Mouse (Mus musculus): ENCODE data around the gene Pitx1.

Gene Pitx1

GRCm38 (mm10) chr13:55836142-55836625 lies at the start of gene Pitx1:
TSS of gene Pitx1 (minus strand) at chr13:55836192.
- no peak for DNase-seq (ENCODE audit: low spot score)

DNA sequence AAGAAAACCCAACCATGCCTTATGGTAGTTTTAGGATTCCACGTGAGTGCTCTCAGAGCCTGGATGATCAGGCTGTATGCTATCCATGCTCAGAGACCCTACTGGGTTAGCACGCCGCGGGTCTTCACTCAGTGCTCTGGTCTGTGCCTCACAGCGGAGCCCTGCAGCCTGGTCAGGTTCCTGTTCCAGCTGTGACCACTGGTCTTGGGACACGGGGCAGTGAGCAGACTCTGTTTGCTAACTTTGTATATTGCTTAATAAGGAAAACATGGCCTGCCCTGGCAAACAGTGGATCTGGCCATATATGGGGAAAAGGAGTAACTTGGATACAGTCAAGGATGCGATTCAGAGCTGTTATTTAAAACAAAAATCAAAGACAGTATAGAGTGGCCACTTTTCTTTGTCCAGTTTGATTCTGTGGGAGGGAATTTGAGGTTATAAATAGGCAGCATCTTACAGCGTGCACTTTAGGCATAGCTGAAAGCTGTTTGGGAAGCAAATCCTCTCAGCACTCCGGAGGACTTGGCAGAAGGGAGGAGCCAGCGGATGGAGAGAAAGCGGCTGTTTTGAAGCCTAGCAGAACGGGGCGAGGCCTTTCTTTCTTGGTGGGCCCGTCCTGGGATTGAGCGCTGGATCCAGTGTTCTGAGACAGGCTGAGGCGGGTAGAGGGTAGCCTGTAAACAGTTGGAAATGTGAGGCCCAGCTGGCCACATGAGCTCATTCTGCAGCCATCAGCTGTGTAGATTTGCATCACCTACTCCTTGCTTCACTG lies 45.6 kb upstream of the Pitx1 start:
- no peak for DNase-seq (ENCODE audit: low spot score)

DNA sequence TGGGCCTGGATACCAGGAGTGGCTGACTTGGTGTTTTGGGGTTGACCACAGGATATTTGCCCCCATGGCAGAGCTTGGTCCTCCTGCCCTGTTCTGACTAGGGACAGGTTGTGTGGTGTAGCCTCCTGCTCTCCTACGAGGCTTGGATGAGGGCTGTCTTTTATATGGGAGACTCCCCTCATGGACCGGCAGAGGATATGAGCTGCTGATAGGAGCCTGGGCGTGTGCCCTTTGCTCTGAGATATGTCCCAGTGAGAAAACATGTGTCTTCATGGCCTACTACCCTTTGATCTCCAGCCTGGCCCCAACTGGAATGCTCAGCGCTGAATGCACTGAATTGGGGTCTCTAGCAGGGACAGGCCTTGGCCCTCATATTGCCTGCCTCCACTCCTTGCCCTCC lies 42.4 kb upstream of the Pitx1 start:
- no peak for DNase-seq (ENCODE audit: low spot score)

DNA sequence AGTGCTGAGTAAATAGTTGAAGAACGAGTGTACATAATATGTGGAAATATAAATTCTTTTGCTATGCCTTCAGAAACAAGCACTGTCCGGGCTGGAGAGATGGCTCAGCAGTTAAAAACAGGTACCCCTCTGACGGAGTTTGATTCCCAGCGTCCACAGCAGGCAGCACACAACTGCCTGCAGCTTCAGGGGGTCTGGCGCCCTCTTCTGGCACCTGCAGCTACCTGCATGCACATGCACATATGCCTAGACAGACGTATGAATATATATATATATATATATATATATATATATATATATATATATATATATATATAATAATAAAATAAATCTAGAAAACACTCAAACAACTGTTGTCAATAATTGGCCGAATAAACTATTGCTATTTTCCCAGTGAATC lies 35.4 kb upstream of the Pitx1 start:
- no peak for DNase-seq (ENCODE audit: low spot score)

DNA sequence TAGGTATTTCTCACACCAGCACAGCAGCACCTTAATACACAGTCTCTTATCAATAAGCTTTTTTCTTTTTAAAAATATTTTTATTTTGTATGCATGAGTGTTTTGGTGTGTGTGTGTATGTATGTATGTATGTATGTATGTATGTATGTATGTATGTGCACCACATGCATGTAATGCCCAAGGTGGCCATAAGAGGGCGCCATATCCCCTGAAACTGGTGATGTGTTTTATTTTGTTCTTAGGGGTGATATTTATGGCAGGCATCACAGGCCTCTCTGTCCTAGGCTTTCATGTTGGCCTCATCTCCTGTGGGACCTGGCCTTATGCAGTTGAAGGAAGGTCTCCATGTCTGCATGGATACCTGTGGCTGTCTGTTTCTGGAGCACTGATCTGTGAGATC lies 34.0 kb upstream of the Pitx1 start:
- DNase-seq (ENCODE audit: low spot score), result no peak

DNA sequence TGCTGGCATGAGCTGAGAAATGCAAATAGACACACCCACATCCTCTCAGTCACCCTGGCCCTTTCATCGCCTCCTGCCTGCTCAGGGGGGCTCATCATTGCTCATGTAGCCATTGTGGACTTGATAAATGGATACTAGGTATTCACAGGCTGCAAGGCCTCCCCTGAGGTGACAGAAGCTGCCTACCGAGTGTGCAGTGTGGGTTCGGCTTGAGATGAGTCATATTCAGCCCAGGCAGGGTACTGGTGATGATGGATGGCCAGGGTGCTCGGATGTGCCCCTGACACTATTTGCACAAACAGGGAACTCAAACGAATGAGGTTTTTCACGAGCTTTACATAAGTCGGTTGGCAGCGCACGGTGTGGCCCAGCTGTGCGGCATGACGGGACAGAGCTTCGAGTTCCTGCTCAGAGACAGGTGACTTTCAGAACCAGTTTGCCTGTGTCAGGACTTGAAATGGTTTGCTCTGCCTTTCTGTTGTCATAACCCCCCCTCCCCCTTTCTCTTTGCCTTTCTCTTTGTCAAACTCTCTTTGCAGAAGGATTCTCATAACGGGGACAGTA lies 31.6 kb upstream of the Pitx1 start:
- DNase-seq (ENCODE audit: low spot score), result no peak

GRCm38 (mm10) chr13:55860483-55860882 lies 24.5 kb upstream of the Pitx1 start:
- DNase-seq (ENCODE audit: low spot score), result no peak

DNA sequence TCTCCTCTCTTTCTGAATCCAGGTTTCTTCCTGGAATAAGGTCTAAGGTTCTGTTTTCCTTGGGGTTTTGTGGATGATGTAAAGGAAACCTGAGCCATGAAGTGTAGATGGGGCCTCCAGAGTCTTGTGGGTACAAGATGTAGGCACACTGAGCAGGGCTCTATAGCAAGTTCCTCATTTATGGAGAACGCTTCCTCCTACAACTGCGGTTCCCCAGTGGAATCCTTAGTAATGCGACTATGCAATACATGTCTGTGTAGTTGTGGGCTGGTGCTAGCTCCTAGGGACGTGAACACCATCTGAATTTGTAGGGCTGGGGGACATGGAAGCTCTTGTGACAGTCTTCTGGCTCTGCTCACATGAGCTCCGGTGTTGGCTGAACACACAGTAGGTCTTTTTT lies 22.5 kb upstream of the Pitx1 start:
- DNase-seq (ENCODE audit: low spot score), result no peak

- DNase-seq (ENCODE audit: low spot score), result no peak
Measured at GRCm38 (mm10) chr13:55855793-55856192, 19.8 kb upstream of the Pitx1 start.

DNA sequence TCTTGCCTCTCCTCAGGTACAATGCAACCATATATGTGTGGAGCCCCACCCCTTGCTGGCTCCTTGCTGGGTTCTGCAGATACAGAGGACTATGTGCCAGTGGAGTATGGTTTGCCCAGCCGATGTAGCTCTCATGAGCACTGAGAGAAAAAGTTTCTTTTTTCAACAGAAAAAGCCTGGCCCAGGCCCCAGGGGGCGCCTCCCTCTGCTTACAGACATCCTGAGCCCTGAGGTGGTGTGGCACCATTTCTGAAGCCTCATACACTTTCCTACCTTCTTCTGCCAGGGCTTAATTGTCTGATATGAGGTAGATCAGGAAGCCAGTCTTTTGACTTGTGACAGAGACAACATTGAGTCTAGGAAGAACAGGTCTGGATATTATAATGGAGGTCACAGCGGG lies 16.2 kb upstream of the Pitx1 start:
- DNase-seq (ENCODE audit: low spot score), result no peak

- no peak for DNase-seq (ENCODE audit: low spot score)
Measured at GRCm38 (mm10) chr13:55850726-55851125, 14.7 kb upstream of the Pitx1 start.

- no peak for DNase-seq (ENCODE audit: low spot score)
Measured at GRCm38 (mm10) chr13:55848604-55849190, 12.7 kb upstream of the Pitx1 start.

DNA sequence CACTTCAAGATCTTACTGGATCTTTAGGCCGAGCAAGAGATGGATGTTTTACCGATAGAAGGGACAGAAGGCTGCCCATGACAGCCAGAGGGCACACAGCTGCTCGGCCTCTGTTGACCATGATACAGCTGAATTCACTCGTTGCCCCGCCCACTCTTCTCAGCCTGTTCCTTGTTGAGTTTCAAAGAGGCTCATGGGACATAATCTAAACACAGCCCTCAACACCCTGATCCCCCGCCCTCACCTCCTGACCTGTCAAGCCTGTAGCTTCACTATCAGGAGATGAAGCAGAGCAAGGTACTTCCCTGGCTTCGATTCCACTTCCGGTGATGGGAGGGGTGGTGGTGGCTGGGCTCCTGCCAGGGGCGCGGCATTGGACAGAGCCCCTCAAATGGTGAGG lies 11.8 kb upstream of the Pitx1 start:
- no peak for DNase-seq (ENCODE audit: low spot score)

DNA sequence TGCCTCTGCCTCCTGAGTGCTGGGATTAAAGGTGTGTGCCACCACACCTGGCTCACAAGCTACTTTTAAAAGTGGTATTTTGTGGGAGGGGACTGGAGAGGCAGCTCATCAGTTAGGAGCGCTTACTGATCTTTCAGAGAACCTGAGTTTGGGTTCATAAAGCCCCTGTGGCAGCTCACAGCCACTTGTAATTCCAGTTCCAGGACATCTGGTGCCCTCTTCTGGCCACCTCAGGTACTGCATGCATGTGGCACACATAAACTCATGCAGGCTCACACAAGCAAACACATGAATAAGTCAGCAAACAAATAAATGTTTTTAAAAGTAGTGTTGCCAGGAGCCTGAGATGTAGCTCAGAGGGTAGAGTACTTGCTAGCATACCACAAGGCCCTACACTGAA lies 7.7 kb upstream of the Pitx1 start:
- DNase-seq (ENCODE audit: low spot score), result no peak

- DNase-seq (ENCODE audit: low spot score), result no peak
Measured at GRCm38 (mm10) chr13:55840223-55840622, 4.2 kb upstream of the Pitx1 start.

DNA sequence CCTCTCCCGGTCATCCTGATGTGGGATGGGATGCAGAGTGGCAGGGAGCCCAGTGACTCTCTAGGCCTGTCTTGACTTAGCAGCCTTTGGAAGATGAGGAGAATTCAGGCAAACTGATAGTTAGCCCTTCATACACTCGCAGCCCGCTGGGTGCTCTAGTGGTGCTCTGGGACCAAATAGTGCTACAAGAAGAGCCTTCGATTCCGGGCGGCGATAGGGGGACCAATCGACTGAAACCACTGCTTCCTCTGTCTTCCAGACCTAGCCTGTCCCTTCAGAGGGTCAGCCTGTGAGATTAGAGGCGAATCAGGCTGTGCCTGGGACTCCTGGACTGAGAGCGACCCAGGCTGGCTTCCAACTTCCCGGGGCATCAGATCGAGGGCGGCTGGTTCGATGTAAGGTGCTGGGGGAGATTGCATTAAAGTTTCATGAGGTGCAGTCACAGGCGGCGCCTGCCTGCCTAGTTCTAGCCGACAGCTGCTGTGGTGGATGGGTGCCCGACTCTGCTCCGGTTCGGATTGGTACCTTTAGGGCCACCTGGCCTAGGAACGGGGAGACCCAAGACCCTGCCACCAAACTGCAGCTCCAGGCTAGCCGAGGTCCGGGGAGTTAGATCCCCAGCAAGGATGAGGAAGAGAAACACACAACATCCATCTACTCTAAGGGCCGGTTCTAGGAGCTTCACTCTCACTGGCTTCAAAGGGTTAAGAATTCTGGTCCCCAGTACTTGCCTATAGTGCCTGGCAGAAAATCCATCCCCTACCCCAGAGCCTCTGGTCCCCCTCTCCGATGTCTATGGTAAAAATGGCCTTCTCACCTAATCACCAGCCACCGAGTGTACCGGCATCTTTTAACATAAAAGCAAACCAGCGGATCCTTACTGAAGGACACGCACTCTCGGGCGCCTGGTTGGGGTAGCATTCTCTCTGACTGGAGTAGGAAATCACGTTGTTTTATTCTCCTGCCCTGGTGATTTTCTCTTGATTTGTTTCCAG lies 1.1 kb upstream of the Pitx1 start:
- no peak for DNase-seq (ENCODE audit: low spot score)

DNA sequence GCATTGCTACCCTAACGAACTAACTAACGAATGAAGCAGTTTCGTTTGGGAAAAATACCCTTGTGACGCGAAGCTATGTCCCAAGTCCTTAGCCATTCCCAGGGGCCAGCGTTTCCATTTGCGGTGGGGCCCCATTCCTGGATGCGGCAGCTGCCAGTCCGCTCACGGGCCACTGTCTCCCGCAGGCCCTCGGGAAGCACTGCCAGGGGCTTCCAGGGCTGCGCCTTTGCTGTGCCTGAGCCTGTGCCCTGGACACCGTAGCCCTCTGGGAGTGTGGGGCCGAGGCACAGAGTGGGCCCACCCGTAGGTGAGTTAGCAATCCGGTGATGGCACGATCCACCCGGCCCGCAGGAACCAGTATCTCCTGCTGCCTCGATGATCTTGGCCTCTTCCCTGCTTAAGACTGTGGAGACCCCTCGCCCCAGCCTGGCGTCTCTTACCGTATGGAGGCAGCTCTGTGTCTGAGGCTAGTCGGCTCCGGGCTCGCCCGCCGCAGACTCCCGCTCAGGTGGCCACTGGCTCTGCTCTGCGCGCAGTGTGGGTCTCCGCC lies 369 bp downstream of the Pitx1 start:
- no peak for DNase-seq (ENCODE audit: low spot score)

DNA sequence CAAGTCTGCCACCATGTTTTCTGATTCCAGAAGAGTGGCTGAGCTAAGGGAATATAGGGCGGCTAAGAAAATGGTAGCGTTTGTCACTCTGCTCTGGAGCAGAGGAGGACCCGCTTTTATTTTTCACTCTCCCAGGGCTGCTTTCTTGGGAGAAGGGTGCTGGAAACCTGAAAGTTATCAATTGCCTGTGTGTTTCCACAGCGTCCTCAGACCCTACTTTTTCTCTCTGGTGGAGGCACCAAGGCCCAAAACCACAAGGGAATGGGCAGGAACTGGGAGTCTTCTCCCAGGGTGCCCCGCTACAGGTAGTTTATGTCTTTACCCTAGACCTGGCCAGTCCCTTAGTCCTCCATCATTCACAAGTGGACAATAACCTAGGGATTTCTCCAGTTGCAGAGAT lies 1.3 kb downstream of the Pitx1 start:
- DNase-seq (ENCODE audit: low spot score), result no peak

DNA sequence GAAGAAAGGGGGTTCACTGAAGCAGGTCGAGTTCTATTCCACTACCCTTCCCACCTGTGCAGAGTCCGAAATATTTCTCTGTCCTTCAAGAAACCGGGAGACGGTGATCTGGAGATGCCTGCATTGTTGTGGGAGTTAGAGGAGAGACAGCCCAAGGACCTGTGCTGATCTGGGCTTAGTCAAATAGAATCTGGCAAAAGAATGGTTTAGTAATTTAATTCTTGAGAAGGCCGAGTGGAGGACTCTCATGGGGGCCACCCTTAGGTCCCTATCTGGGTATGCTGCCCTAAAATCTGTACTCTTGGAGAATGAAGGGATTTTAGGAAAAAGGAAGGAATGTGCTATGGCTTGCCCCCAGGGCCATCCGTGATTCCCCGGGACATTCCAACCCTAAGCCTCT lies 2.1 kb downstream of the Pitx1 start:
- no peak for DNase-seq (ENCODE audit: low spot score)

DNA sequence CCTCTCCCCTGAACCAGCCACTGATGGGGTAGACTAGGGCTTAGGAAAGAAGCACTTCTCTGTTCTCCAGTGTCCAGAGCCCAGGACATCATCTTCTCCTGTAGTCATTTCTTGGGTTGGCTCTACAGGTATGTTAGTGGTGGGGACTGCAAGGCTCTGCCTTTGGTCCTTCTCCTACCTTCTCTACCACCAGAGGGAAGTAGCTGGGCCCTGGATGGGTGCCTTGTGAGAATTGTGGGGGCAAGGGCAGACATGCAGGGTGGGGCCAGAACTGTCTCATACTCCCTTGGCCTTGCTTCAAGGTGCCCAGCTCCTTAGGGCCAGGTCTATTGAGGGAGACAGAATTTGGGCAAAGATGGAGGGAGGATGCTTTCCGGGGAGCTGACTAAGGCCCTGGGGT lies 3.4 kb downstream of the Pitx1 start:
- no peak for DNase-seq (ENCODE audit: low spot score)

- DNase-seq (ENCODE audit: low spot score), result no peak
Measured at GRCm38 (mm10) chr13:55831722-55832160, 4.3 kb downstream of the Pitx1 start.

All from ovary, postnatal 10 days (tissue).